Mouse (Mus musculus): ENCODE results near the gene Slc9a3r1. TPM values are rescaled to one million over a fixed set of nuclear protein-coding genes. Genes with fewer than 3 reads are reported as not detected.

The Slc9a3r1 gene
- 34.3 and 35.2 TPM in 2 replicates for polyA plus RNA-seq (2014; fragmentation: Nextera tagmentation; extraction: Ambion mirVana)

DNA sequence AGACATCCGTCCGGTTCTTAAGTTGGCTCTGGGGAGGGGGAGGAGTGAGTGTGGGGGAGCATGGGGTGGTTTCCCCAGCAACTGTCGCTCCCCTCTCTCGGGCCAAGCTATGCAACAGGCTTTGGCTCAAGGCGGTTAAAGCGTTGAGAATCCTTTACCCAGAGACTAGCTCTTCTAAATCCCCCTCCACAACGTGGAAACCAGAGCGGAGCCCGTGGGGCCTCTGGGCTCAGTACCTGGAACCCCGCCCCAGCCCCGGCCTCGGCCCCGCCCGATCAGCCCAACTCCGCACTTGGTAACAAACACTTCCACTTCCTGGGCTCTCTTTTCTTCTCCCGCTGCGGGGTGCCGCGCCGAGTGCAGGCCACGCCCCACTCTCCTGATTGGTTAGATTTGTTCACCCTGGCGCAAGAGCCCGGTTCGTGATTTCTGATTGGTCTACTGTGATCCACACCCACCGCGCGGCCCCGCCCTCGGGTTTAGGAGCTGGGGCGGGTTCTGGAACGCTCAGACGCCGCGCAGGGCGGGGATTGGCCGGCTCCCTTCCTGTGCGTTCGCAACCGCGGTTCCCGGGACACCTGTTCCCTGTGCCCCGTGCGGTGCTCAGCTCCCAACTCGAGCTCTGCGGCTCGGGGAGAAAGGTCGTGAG lies at the start of gene Slc9a3r1:
Gene Slc9a3r1, plus strand, starts transcription at position 510 of the 649 bp plus-strand sequence.
- peak; percentile 98 for DNase-seq (ENCODE audit: low spot score)
- Histone ChIP-seq H3K36me3 (ENCODE audit: control insufficient read depth, insufficient read depth, low read length) (no peaks in the 10 kb centered on the region), H3K27me3 (ENCODE audit: control insufficient read depth, insufficient read depth, low read length) (peaks cover 15% of the 10 kb centered on the region), H3K9me3 (ENCODE audit: control insufficient read depth, low read length) (no peaks in the 10 kb centered on the region), H3K4me2 (ENCODE audit: low read depth, low read length, severe bottlenecking) (peak within 1 kb of the TSS; percentile 93), H3K4me3 (ENCODE audit: low read depth, low read length) (peak within 1 kb of the TSS; percentile 59), H3K9ac (ENCODE audit: low read length) (peak within 1 kb of the TSS; percentile 51), H3K27ac (ENCODE audit: low read depth, low read length) (peak within 1 kb of the TSS; percentile 28; the same call in 1 of the 2 replicates), H3K4me1 (replicated peaks; ENCODE audit: control insufficient read depth, insufficient read depth, low read length) (peaks cover 7% of the 10 kb centered on the region)
- under 1% methylated on average over 47 of the region's 47 CpGs for WGBS
- peak; percentile 97 for ATAC-seq (replicated peaks; ENCODE audit: low FRiP score)

DNA sequence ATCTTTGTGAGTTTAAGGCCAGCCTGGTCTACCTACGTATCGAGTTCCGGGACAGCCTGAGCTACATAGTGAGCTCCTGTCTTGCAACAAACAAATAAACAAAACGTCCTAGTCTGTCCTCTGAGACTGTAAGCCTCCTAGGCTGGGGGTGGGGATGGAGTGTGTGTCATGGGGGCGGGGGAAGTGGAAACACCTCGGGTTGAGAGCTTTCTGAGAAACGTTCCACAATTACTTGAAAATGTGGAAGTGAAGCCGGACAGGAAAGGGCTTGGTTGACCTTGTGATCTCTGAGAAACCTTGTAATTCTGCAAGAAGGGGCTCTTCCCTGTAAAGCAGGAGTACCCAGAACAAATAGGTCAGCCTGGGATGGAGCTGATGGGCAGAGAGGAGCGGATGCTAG lies 43.7 kb upstream of the Slc9a3r1 start:
- ATAC-seq (replicated peaks; ENCODE audit: low FRiP score), result no peak
- no peak overlapping the region for H3K27ac ChIP-seq (ENCODE audit: low read depth, low read length)
- H3K9me3 ChIP-seq (ENCODE audit: control insufficient read depth, low read length), result no peaks in the 10 kb centered on the region
- H3K9ac ChIP-seq (ENCODE audit: low read length), result no peak overlapping the region
- WGBS, result 74% methylated on average over 9 of the region's 9 CpGs
- H3K36me3 ChIP-seq (ENCODE audit: control insufficient read depth, insufficient read depth, low read length), result no peaks in the 10 kb centered on the region
- no peak for DNase-seq (ENCODE audit: low spot score)
- H3K4me1 ChIP-seq (replicated peaks; ENCODE audit: control insufficient read depth, insufficient read depth, low read length), result no peaks in the 10 kb centered on the region
- no peaks in the 10 kb centered on the region for H3K27me3 ChIP-seq (ENCODE audit: control insufficient read depth, insufficient read depth, low read length)
- no peak overlapping the region for H3K4me2 ChIP-seq (ENCODE audit: low read depth, low read length, severe bottlenecking)
- no peak overlapping the region for H3K4me3 ChIP-seq (ENCODE audit: low read depth, low read length)

DNA sequence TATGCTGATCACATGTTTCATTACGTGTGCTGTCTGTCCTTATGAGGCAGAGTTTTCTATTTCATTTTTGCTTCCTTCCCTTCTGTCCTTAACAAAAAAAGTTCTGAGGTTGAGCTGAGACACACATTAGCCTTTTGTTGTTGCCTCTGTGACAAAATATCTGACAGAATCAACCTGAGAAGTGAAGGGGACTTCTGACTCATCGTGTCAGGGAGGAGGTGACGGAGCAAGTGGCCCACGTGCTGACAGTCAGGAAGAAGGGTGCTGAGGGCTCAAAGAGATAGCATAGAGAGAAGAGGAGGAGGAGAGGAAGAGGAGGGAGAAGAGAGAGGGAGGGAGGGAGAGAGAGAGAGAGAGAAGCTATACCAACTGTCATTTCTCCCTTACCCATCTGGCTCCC lies 34.7 kb upstream of the Slc9a3r1 start:
- no peak overlapping the region for H3K9ac ChIP-seq (ENCODE audit: low read length)
- H3K9me3 ChIP-seq (ENCODE audit: control insufficient read depth, low read length), result no peaks in the 10 kb centered on the region
- DNase-seq (ENCODE audit: low spot score), result no peak
- no peaks in the 10 kb centered on the region for H3K27me3 ChIP-seq (ENCODE audit: control insufficient read depth, insufficient read depth, low read length)
- WGBS, result 80% methylated on average over 4 of the region's 4 CpGs
- ATAC-seq (replicated peaks; ENCODE audit: low FRiP score), result no peak
- H3K4me3 ChIP-seq (ENCODE audit: low read depth, low read length), result no peak overlapping the region
- H3K27ac ChIP-seq (ENCODE audit: low read depth, low read length), result no peak overlapping the region
- no peak overlapping the region for H3K4me2 ChIP-seq (ENCODE audit: low read depth, low read length, severe bottlenecking)
- no peaks in the 10 kb centered on the region for H3K4me1 ChIP-seq (replicated peaks; ENCODE audit: control insufficient read depth, insufficient read depth, low read length)
- no peaks in the 10 kb centered on the region for H3K36me3 ChIP-seq (ENCODE audit: control insufficient read depth, insufficient read depth, low read length)

DNA sequence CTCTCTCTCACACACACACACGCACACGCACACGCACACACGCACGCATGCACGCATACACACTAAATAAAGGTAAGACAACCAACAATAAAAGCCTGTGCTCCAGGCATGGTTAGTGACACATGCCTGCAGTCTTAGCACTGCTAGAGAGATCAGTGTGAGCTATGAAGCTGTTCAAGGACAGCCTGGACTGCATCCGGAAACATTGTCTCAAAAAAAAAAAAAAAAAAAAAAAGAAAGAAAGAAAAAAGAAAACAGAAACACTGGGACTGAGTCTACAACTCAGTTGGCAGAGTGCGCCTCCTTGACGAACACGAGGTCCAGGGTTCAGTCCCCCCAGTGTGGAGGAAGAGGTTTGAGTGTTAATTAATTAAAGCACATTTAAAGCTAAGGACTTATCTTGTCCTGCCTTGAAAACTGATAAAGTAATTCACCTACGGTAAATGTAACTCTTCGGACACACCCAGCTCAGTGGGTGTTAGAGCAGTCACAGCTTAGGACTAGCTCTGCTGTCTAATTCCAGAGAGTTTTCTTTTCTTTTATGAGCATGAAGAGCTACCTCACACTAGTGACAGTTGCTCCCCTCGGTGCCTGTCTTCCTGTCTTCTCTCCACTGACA lies 33.5 kb upstream of the Slc9a3r1 start:
- no peak overlapping the region for H3K9ac ChIP-seq (ENCODE audit: low read length)
- no peaks in the 10 kb centered on the region for H3K9me3 ChIP-seq (ENCODE audit: control insufficient read depth, low read length)
- H3K27ac ChIP-seq (ENCODE audit: low read depth, low read length), result no peak overlapping the region
- 90% methylated on average over 13 of the region's 13 CpGs for WGBS
- no peak overlapping the region for H3K4me2 ChIP-seq (ENCODE audit: low read depth, low read length, severe bottlenecking)
- no peaks in the 10 kb centered on the region for H3K4me1 ChIP-seq (replicated peaks; ENCODE audit: control insufficient read depth, insufficient read depth, low read length)
- DNase-seq (ENCODE audit: low spot score) (no peak), ATAC-seq (replicated peaks; ENCODE audit: low FRiP score) (no peak)
- H3K36me3 ChIP-seq (ENCODE audit: control insufficient read depth, insufficient read depth, low read length), result no peaks in the 10 kb centered on the region
- no peak overlapping the region for H3K4me3 ChIP-seq (ENCODE audit: low read depth, low read length)
- no peaks in the 10 kb centered on the region for H3K27me3 ChIP-seq (ENCODE audit: control insufficient read depth, insufficient read depth, low read length)

DNA sequence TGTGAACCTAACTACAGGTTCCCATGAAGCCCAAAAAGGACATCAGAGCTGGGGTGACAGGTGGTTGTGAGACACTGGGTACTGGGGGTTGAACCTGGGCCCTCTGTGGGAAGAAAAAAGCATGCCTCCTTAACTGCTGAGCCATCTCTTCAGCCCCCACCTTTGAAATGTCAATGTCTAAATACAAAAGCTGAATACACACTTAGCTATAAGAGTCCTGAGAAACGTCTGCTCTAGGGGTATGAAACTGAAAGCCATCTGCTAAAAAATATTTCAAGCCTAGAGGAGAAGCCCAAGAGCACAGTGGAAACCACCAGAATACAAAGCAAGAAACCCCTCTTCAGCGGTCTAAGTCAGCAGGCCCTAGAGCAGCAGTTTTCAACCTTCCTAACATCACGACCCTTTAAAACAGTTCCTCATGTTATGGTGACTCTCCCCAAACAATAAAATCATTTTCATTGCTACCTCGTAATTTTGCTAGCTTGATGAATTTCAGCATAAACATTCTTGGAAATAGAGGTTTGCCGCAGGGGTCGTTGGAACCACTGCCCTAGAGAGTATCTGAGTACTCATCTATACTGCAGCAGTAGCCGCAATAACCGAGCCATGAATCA lies 31.3 kb upstream of the Slc9a3r1 start:
- DNase-seq (ENCODE audit: low spot score) (no peak), ATAC-seq (replicated peaks; ENCODE audit: low FRiP score) (no peak)
- Histone ChIP-seq H3K4me3 (ENCODE audit: low read depth, low read length) (no peak overlapping the region), H3K4me2 (ENCODE audit: low read depth, low read length, severe bottlenecking) (no peak overlapping the region), H3K4me1 (replicated peaks; ENCODE audit: control insufficient read depth, insufficient read depth, low read length) (no peaks in the 10 kb centered on the region), H3K27ac (ENCODE audit: low read depth, low read length) (no peak overlapping the region), H3K36me3 (ENCODE audit: control insufficient read depth, insufficient read depth, low read length) (no peaks in the 10 kb centered on the region), H3K27me3 (ENCODE audit: control insufficient read depth, insufficient read depth, low read length) (no peaks in the 10 kb centered on the region), H3K9me3 (ENCODE audit: control insufficient read depth, low read length) (no peaks in the 10 kb centered on the region), H3K9ac (ENCODE audit: low read length) (no peak overlapping the region)
- WGBS, result 85% methylated on average over 8 of the region's 8 CpGs

DNA sequence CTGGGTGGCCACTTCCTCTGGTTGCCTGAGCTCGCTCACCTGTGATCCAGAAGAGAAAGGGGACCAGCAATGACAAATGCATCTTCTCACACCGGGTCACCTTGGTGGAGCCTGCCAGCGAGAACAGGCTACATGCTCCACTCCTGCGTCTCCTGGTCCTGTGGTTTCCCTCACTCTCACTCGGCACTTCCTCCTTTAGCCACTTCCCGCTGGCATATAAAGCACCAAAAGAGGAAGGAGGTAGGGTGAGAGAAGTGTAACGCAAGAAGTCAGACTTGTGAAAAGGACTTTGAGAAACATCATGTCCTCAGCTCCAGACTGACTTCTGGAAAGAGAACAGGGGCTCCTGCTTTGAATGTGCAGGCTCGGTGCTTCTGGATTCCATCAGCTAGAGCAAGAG lies 29.3 kb upstream of the Slc9a3r1 start, which contains the start of gene Cd300lf:
Gene Cd300lf, minus strand, starts transcription at position 193 of the 400 bp plus-strand sequence.
- no peak for ATAC-seq (replicated peaks; ENCODE audit: low FRiP score)
- no peak for DNase-seq (ENCODE audit: low spot score)
- Histone ChIP-seq H3K4me2 (ENCODE audit: low read depth, low read length, severe bottlenecking) (no peak within 1 kb of the TSS), H3K9me3 (ENCODE audit: control insufficient read depth, low read length) (no peaks in the 10 kb centered on the region), H3K4me3 (ENCODE audit: low read depth, low read length) (no peak within 1 kb of the TSS), H3K27ac (ENCODE audit: low read depth, low read length) (no peak within 1 kb of the TSS), H3K36me3 (ENCODE audit: control insufficient read depth, insufficient read depth, low read length) (no peaks in the 10 kb centered on the region), H3K27me3 (ENCODE audit: control insufficient read depth, insufficient read depth, low read length) (no peaks in the 10 kb centered on the region), H3K9ac (ENCODE audit: low read length) (no peak within 1 kb of the TSS), H3K4me1 (replicated peaks; ENCODE audit: control insufficient read depth, insufficient read depth, low read length) (no peaks in the 10 kb centered on the region)
- 85% methylated on average over 8 of the region's 8 CpGs for WGBS

DNA sequence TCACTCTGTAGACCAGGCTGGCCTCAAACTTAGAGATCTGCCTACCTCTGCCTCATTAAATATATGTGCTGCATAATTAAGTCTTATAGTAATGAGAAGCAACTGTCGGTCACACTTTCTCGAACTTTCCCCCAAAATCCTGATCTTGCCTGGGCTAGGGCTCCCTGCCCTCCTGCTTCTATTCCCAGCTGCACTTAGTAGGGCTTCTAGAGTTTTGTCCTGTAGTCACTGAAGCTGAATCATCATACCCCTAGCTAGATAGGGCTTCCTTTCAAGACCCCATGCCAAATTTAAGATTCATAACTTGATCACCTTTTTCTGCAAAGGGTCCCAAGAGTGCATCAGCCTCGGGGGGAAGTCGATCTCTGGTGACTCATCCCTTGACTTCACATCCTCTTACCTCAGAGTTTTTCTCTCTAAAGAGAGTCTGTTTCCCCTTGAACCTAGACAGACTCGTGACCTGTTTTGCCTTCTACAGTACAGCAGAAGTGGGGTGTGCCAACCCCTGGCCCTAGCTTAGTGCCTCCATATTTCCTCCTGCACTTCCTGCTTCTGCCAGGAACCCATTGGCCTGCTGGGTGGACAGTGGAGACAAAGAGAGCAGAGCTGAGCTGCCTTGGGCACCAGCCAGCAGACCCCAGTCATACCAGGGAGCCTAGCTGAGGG lies 24.4 kb upstream of the Slc9a3r1 start:
- Histone ChIP-seq H3K4me3 (ENCODE audit: low read depth, low read length) (no peak overlapping the region), H3K9me3 (ENCODE audit: control insufficient read depth, low read length) (no peaks in the 10 kb centered on the region), H3K27me3 (ENCODE audit: control insufficient read depth, insufficient read depth, low read length) (no peaks in the 10 kb centered on the region), H3K36me3 (ENCODE audit: control insufficient read depth, insufficient read depth, low read length) (no peaks in the 10 kb centered on the region), H3K27ac (ENCODE audit: low read depth, low read length) (no peak overlapping the region), H3K4me2 (ENCODE audit: low read depth, low read length, severe bottlenecking) (no peak overlapping the region), H3K9ac (ENCODE audit: low read length) (no peak overlapping the region), H3K4me1 (replicated peaks; ENCODE audit: control insufficient read depth, insufficient read depth, low read length) (no peaks in the 10 kb centered on the region)
- WGBS, result 89% methylated on average over 5 of the region's 5 CpGs
- no peak for DNase-seq (ENCODE audit: low spot score)
- no peak for ATAC-seq (replicated peaks; ENCODE audit: low FRiP score)

DNA sequence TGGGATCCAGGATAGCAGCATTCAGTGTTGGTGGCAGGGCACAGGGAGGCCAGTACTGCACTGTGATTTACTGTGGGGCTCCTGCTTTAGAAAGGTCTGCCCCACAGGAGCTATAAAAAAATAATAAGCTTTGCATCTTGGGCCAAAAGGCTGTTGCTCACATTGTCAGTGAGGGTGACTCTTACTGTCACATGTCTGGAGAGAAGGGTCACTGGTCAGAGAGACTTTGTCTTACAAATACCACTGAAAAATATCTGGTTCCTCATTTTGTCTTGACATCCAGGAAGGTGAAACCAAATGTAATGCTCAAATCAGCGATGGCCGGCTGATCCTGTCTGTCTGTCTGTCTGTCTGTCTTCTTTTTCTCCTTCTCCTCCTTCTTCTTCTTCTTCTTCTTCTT lies 21.2 kb upstream of the Slc9a3r1 start:
- H3K4me3 ChIP-seq (ENCODE audit: low read depth, low read length), result no peak overlapping the region
- H3K9ac ChIP-seq (ENCODE audit: low read length), result no peak overlapping the region
- no peaks in the 10 kb centered on the region for H3K27me3 ChIP-seq (ENCODE audit: control insufficient read depth, insufficient read depth, low read length)
- no peak overlapping the region for H3K4me2 ChIP-seq (ENCODE audit: low read depth, low read length, severe bottlenecking)
- 89% methylated on average over 2 of the region's 2 CpGs for WGBS
- no peak overlapping the region for H3K27ac ChIP-seq (ENCODE audit: low read depth, low read length)
- H3K36me3 ChIP-seq (ENCODE audit: control insufficient read depth, insufficient read depth, low read length), result no peaks in the 10 kb centered on the region
- DNase-seq (ENCODE audit: low spot score) (no peak), ATAC-seq (replicated peaks; ENCODE audit: low FRiP score) (no peak)
- no peaks in the 10 kb centered on the region for H3K9me3 ChIP-seq (ENCODE audit: control insufficient read depth, low read length)
- no peaks in the 10 kb centered on the region for H3K4me1 ChIP-seq (replicated peaks; ENCODE audit: control insufficient read depth, insufficient read depth, low read length)
